Mouse (Mus musculus) R1 (cell line): Measurements from ENCODE around the gene Traf3.

Source experiments
- DNase-seq: peaks from one replicate; pipeline ENCODE4 v3.0.0-alpha.2; 2018; ENCODE audit warnings: low read depth, low spot score

Traf3 gene

DNA sequence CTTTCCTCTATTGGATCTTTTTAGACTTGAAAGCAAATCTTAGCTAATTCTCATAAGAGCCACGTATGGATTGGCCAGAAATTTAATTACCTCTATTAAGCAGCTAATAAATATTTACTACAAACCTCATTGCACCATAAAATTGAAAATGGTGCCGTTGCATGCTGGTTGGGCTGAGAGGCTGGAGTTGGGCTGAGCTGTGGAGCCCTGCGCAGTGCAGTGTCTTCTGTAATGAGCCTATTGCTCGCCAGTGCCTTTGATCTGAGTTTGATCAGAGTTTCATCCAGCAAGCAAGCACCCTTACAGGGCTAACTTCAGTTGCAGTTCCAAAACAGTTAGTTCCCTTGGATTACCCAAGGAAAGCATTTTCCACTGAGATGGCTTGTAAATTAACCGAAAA lies 12.2 kb upstream of the Traf3 start:
- no peak for DNase-seq

- no peak for DNase-seq
Measured at GRCm38 (mm10) chr12:111154641-111155040, 11.5 kb upstream of the Traf3 start.

DNA sequence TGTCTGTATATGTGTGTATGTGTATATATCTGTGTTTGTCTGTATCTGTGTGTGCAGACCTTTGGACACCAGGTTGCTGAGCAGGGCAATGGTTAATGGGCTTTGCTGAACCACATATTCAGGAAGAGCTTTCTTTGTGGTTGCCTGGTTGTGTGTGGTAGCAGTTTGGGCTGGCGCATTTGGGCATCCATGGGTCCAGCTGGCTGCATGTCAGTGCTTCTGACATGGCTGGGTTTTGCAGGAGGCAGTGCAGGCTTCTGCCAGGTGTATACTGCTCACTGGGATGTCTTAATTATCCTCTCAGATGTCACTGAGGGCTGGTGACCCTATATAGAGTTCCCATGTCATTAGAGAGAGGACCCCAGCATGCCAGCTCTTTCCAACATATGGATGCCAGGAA lies 10.4 kb upstream of the Traf3 start:
- DNase-seq = no peak

DNA sequence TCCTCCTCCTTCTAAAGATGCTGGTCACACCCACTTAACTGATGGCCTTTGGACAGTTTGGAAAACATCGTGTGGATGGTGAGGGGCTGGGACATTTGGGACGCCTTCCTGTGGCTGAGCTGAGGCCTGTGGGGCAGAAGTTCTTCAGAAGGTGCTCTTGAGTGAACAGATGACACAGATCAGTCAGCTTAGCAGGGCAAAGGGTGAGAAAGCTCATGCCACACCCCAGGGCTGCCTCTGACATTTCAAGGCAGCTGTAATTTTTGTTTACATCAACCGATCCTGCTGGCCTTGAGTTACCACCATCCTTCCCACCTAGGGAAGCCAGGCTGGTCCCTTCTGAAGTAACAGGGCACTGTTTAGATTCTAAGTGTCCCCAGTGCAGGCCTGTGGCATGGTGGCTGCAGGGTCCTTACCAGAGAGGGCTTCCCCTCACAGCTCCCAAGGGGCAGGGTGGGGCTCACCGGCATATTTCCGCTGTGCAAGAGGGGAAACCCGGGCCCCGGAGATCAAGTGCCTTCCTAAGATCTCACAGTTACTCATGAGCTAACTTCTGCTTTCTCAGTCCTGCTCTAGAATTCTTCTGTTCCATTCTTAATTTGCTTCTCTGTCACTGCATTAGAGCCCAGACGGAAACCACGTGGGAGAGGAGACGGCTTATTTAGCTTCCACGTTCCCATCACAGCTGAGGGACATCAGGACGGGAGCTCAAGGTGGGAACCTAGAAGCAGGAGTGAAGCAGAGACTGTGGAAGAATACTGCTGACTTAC lies 6.3 kb upstream of the Traf3 start:
- DNase-seq = no peak

GRCm38 (mm10) chr12:111160871-111161270 lies 5.3 kb upstream of the Traf3 start:
- DNase-seq = no peak

- no peak for DNase-seq
Measured at GRCm38 (mm10) chr12:111161943-111162311, 4.2 kb upstream of the Traf3 start.

DNA sequence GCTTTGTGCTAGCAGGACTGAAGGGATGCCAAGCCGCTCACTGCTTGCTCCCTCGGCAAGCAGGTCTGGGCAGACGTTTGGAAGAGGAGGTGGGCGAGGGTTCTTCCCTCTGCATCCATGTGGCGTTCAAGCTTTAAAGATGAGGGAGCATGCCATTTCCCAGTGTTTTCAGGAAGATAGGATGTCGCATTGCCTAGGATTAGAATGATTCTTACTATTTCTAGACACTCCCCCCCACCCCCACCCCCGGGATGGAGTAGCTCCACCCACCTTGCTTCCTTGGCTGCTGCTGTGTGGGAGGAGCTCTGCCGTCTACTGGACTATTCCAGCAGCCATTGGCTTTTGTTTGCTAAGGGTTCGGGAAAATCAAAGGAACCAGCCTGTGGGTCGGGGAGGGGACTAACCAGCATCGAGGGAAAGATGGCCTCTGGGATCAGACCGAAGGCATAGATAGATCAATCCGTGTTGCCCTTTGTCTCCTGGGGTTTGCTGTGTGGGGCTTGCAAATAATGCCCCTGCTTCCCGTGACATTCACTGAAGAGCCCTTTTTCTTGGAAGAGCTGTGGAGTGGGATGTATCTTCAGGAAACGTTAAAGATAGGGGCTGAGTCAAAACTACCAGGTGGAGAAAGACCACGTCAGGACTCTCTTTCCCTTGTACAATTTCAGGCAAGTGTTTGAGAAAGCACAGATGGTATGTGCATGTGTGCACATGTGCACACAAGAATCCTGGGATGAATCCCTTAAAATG lies 3.7 kb upstream of the Traf3 start:
- DNase-seq = peak; percentile 95

- DNase-seq = peak; percentile 95
Measured at GRCm38 (mm10) chr12:111164310-111164751, 1.8 kb upstream of the Traf3 start.

GRCm38 (mm10) chr12:111165146-111165812 lies 891 bp upstream of the Traf3 start:
- peak; percentile 53 for DNase-seq

DNA sequence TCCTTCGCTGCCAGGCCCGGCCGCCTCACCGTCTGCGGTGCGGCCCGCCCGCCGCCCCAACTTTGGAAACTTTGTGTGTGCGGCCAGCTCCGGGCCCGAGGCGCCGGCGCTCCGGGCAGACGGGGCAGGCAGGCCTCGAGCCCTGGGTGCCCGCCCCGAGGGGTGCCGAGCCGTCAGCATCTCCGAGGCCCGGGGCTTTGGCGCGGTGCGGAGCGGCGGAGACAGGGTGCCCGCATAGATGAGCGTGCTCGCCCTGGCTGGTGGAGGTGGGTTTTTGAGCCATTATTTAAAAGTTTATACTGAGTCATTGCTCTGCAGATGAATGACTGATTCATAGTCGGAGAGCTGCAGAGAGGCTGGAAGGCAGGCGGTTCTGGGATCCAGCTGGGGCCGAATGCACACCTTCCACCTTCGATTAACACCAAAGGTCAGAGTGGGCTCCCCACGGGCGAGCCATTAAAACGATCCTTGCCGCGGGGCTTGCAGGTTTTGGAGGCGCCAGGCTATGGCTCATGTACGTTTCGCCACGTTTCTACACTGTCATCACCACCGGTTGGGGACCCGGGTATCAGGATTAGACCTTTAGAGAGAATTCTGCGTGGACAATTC lies 615 bp downstream of the Traf3 start:
- DNase-seq = peak; percentile 50

DNA sequence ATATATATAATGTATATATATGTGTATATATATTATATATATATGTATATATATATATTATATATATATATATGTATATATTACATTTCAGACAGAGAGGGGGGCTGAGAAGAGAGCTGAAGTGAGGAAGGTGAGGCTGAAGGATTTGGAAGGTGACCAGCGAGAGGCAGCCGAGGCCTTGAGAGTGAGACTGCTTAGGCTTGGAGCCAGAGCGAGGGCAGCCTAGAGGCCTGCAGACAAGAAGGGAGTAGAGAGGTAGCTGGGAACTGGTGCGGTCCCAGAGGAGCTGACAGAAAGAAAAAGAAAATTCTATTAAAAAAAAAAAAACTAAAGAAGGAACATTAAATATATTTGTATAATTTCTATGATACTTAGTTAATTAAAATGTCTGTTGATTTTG lies 2.7 kb downstream of the Traf3 start:
- no peak for DNase-seq

DNA sequence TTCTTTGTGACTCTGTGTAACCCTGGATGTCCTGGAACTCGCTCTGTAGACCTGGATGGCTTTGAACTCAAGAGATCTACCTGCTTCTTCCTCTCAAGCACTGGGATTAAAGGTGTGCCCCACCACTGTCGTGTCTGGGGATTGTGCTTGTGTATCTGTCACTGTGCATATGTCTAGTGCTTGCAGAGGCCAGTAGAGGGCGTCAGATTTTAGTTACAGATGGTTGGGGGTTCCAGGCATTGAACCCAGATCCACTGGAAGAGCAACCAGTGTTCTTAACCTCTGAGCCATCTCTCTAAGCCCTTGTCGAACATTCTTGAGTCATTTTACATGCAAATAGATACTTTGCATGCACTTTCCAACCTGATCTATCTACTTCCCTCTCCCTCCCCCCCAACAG lies 12.6 kb downstream of the Traf3 start:
- peak; percentile 56 for DNase-seq

DNA sequence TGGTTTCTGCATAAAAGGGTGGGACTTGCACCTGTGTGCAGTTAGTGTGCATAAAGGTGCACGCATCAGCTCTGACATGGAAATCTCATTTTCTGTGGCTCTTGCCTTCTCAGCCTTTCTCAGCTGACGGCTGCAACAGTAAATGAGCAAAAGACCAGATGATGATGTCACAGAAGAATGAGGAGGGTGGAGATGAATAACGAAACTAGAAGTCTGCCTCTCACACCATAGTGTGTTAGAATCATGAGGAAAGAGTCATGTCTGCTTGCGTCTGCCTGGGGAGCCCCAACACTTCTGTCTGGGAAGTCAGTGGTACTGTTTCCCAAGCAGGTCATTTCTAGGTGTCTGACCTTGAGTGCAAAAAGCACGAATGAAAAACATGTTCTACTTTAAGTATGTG lies 15.7 kb downstream of the Traf3 start:
- no peak for DNase-seq

- no peak for DNase-seq
Measured at GRCm38 (mm10) chr12:111182378-111182777, 16.2 kb downstream of the Traf3 start.

- no peak for DNase-seq
Measured at GRCm38 (mm10) chr12:111184476-111184875, 18.3 kb downstream of the Traf3 start, which contains the start of gene 4930595D18Rik. Gene 4930595D18Rik, minus strand, starts transcription at chr12:111184491.

- DNase-seq = no peak
Measured at GRCm38 (mm10) chr12:111186986-111187385, 20.8 kb downstream of the Traf3 start.

DNA sequence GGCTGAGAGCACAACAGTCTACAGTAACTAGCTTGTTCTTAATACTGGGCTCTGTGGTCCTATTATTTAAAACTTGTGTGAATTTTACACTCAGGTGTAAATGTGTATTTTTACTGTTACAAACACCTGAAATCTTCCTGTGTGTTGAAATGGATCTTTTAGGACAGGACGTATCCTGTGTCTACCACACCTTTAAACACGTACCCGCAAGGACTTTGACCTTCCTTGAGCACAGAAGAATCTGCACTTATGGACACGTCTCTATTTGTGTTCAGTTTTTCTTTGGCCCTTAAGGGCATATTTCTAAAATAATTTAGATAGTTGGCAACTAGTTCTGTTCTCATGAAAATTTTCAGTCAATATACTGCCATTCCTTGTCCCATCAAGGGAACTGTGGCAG lies 22.1 kb downstream of the Traf3 start:
- no peak for DNase-seq

DNA sequence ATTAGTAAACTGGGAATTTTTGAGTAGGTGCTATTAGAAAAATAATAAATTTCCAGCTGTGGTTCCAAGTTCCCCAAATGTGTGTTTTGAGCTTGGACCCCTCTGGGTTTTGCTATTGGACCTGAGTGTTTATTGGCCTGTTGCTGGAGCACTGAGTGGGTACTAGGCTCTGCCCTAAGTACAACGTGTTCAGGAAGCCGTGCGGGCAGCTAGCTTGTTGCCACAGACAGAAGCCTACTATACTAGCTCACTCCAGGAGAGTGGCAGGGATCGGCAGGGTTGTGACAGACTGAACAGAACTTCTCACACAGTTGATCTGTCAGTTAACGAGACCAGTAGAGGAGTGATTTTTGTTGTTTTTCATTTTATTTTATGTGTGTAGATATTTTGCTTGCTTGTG lies 24.2 kb downstream of the Traf3 start:
- DNase-seq = no peak

GRCm38 (mm10) chr12:111190891-111191290 lies 24.7 kb downstream of the Traf3 start:
- no peak for DNase-seq

GRCm38 (mm10) chr12:111192777-111193176 lies 26.6 kb downstream of the Traf3 start:
- DNase-seq = no peak

DNA sequence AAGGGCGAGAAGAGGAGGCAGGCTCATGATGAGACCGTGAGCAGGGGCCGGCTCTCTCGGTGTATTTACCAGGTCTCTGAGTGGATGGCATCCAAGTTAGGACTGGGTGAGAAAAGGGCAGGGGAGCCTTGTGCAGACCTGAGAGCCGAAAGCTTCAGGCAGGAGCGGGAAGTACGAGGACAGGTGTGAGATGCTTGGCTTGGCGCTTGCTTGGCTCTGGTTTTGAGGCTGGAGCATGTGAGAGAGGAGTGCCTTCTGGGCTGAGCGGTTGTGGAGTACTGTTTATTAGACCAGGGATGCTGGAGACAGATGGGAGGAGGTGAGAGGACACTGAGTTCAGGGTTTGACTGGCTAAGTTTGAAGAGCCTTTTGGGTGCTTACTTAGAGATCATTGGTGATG lies 27.2 kb downstream of the Traf3 start:
- DNase-seq = no peak

- DNase-seq = no peak
Measured at GRCm38 (mm10) chr12:111196548-111196947, 30.4 kb downstream of the Traf3 start.
